Mouse (Mus musculus) CH12.LX (cell line): ENCODE data around the gene Tas2r143. TPM values are rescaled to one million over a fixed set of nuclear protein-coding genes. Genes with fewer than 3 reads are reported as not detected.
A peak's percentile ranks its signal among the peaks of the same experiment; 100 is the strongest.

ENCODE experiments used
- DNase-seq: peaks from one replicate; pipeline ENCODE4 v3.0.0-alpha.2; 2013; ENCODE audit errors: extremely low read depth
- H3K27ac ChIP-seq: 2 replicates; pipeline ENCODE4 v1.5.1; 2012; ENCODE audit warnings: low read depth, mild to moderate bottlenecking, control low read depth, moderate library complexity; ENCODE audit not compliant: insufficient read depth
- H3K27me3 ChIP-seq: replicated peaks from 2 replicates; pipeline ENCODE3; 2012; ENCODE audit warnings: inconsistent platforms
- H3K36me3 ChIP-seq, 2 experiments: replicated peaks in 1 of 2; 2 replicates each; pipeline versions ENCODE3 to v1.6.1; 2012; ENCODE audit warnings: inconsistent platforms in 1 of 2, low read length in 1 of 2, mild to moderate bottlenecking in 1 of 2, mixed read lengths in 1 of 2, moderate library complexity in 1 of 2; ENCODE audit not compliant: control insufficient read depth in 1 of 2, insufficient read depth in 1 of 2
- H3K4me1 ChIP-seq, 2 experiments: 2 replicates each; pipeline ENCODE4 v1.6.1; 2012; ENCODE audit warnings: inconsistent platforms in 1 of 2, moderate library complexity in 1 of 2; ENCODE audit not compliant: insufficient read depth in 2 of 2, control insufficient read depth in 1 of 2
- H3K4me2 ChIP-seq: 2 replicates; pipeline ENCODE4 v1.6.1; 2012; ENCODE audit warnings: low read depth, mild to moderate bottlenecking, control low read depth; ENCODE audit not compliant: poor library complexity, insufficient read depth, severe bottlenecking
- H3K4me3 ChIP-seq, 3 experiments: fragments of 150-350 bp in 1 of 3; sonication (generic) in 1 of 3; replicated peaks in 1 of 3; 2 replicates each; pipeline versions ENCODE3 to v1.5.1; 2011 to 2012; ENCODE audit warnings: low read depth in 2 of 3, low read length in 2 of 3, mild to moderate bottlenecking in 2 of 3, moderate library complexity in 2 of 3, control low read depth in 1 of 3, improper control_type of control experiment in 1 of 3, inconsistent platforms in 1 of 3, mixed read lengths in 1 of 3; ENCODE audit not compliant: poor library complexity in 1 of 3
- H3K79me2 ChIP-seq: replicated peaks from 2 replicates; pipeline ENCODE4 v1.6.1; 2012; ENCODE audit warnings: mild to moderate bottlenecking, moderate library complexity; ENCODE audit not compliant: control insufficient read depth, poor library complexity, insufficient read depth, severe bottlenecking; ENCODE audit errors: extremely low read depth
- H3K9ac ChIP-seq: 2 replicates; pipeline ENCODE4 v1.6.1; 2012; ENCODE audit warnings: low read depth, mild to moderate bottlenecking, control low read depth, moderate library complexity; ENCODE audit not compliant: insufficient read depth
- H3K9me3 ChIP-seq: replicated peaks from 2 replicates; pipeline ENCODE3; 2012; ENCODE audit warnings: low read length, inconsistent platforms, mixed read lengths
- BHLHE40 ChIP-seq: IDR thresholded peaks from 2 replicates; pipeline ENCODE4 v1.6.1; 2011; ENCODE audit warnings: mild to moderate bottlenecking, low read depth, low read length, improper control_type of control experiment
- CHD1 ChIP-seq: IDR thresholded peaks from 2 replicates; pipeline ENCODE4 v1.6.1; 2012; ENCODE audit warnings: low read depth, low read length, improper control_type of control experiment, inconsistent platforms
- CHD2 ChIP-seq: IDR thresholded peaks from 2 replicates; pipeline ENCODE4 v1.6.1; 2011; ENCODE audit warnings: low read length, improper control_type of control experiment
- EP300 ChIP-seq: IDR thresholded peaks from 2 replicates; pipeline ENCODE4 v1.6.1; 2011; ENCODE audit warnings: low read length, improper control_type of control experiment
- ETS1 ChIP-seq: conservative IDR thresholded peaks from 2 replicates; pipeline ENCODE4 v1.6.1; 2012; ENCODE audit warnings: low read depth, mild to moderate bottlenecking, inconsistent platforms, low read length, improper control_type of control experiment, moderate library complexity
- GABPA ChIP-seq: IDR thresholded peaks from 2 replicates; pipeline ENCODE4 v1.6.1; 2012; ENCODE audit warnings: low read depth, low read length, improper control_type of control experiment, inconsistent platforms; ENCODE audit not compliant: insufficient replicate concordance
- IRF4 ChIP-seq: IDR thresholded peaks from 2 replicates; pipeline ENCODE4 v1.6.1; 2014; ENCODE audit warnings: low read depth, mild to moderate bottlenecking, inconsistent platforms, low read length, improper control_type of control experiment
- JUN ChIP-seq: IDR thresholded peaks from 2 replicates; pipeline ENCODE4 v1.6.1; 2011; ENCODE audit warnings: low read depth, mild to moderate bottlenecking, low read length, improper control_type of control experiment, moderate library complexity; ENCODE audit not compliant: insufficient read depth
- KAT2A ChIP-seq: IDR thresholded peaks from 2 replicates; pipeline ENCODE4 v1.6.1; 2012; ENCODE audit warnings: low read length, improper control_type of control experiment, inconsistent platforms; ENCODE audit not compliant: insufficient replicate concordance
- MAZ ChIP-seq: IDR thresholded peaks from 2 replicates; pipeline ENCODE4 v1.6.1; 2012; ENCODE audit warnings: low read depth, mild to moderate bottlenecking, inconsistent platforms, low read length, improper control_type of control experiment, moderate library complexity
- MEF2A ChIP-seq: IDR thresholded peaks from 2 replicates; pipeline ENCODE4 v1.6.1; 2014; ENCODE audit warnings: low read depth, mild to moderate bottlenecking, inconsistent platforms, low read length, improper control_type of control experiment, borderline replicate concordance
- MYC ChIP-seq: IDR thresholded peaks from 2 replicates; pipeline ENCODE4 v1.6.1; 2011; ENCODE audit warnings: low read depth, mild to moderate bottlenecking, improper control_type of control experiment, low read length
- NRF1 ChIP-seq: IDR thresholded peaks from 2 replicates; pipeline ENCODE4 v1.6.1; 2014; ENCODE audit warnings: low read depth, mild to moderate bottlenecking, inconsistent platforms, low read length, improper control_type of control experiment, moderate library complexity
- PAX5 ChIP-seq: IDR thresholded peaks from 2 replicates; pipeline ENCODE4 v1.6.1; 2012; ENCODE audit warnings: low read length, inconsistent platforms, mixed read lengths
- POLR2A ChIP-seq: IDR thresholded peaks from 2 replicates; pipeline ENCODE4 v1.6.1; 2011; ENCODE audit warnings: low read depth, mild to moderate bottlenecking, improper control_type of control experiment, low read length
- RAD21 ChIP-seq: IDR thresholded peaks from 2 replicates; pipeline ENCODE4 v1.6.1; 2011; ENCODE audit warnings: low read depth, mild to moderate bottlenecking, low read length, improper control_type of control experiment, moderate library complexity
- RCOR1 ChIP-seq: conservative IDR thresholded peaks from 2 replicates; pipeline ENCODE4 v1.6.1; 2012; ENCODE audit warnings: low read depth, mild to moderate bottlenecking, inconsistent platforms, low read length, improper control_type of control experiment
- SIN3A ChIP-seq: IDR thresholded peaks from 2 replicates; pipeline ENCODE4 v1.6.1; 2012; ENCODE audit warnings: low read length, improper control_type of control experiment, inconsistent platforms
- TBP ChIP-seq: conservative IDR thresholded peaks from 2 replicates; pipeline ENCODE4 v1.6.1; 2011; ENCODE audit warnings: low read depth, low read length, improper control_type of control experiment
- TCF12 ChIP-seq: IDR thresholded peaks from 2 replicates; pipeline ENCODE4 v1.6.1; 2014; ENCODE audit warnings: low read depth, mild to moderate bottlenecking, inconsistent platforms, low read length, improper control_type of control experiment
- USF1 ChIP-seq: IDR thresholded peaks from 2 replicates; pipeline ENCODE4 v1.6.1; 2014; ENCODE audit warnings: low read depth, mild to moderate bottlenecking, inconsistent platforms, low read length, improper control_type of control experiment
- ZC3H11A ChIP-seq: IDR thresholded peaks from 2 replicates; pipeline ENCODE4 v1.6.1; 2012; ENCODE audit warnings: low read depth, mild to moderate bottlenecking, inconsistent platforms, low read length, improper control_type of control experiment
- ZNF384 ChIP-seq: IDR thresholded peaks from 2 replicates; pipeline ENCODE4 v1.6.1; 2012; ENCODE audit warnings: low read depth, low read length, improper control_type of control experiment, inconsistent platforms
- dilution Hi-C: fragments of 300-500 bp; cut with MboI; formaldehyde crosslinking; loops from 2 replicates; pipeline ENCODE4 v1.14.3; 2020; ENCODE audit warnings: low sequenced_read_pairs; ENCODE audit not compliant: extremely low pct_unique_long_range_greater_than_20kb, extremely low pct_ligation_motif_present
- in situ Hi-C: fragments of 300-500 bp; cut with MboI; formaldehyde crosslinking; loops from 3 replicates; pipeline ENCODE4 v1.14.3; 2019; ENCODE audit warnings: low sequenced_read_pairs, low pct_ligation_motif_present, low pct_unique_long_range_greater_than_20kb, mixed read lengths
- polyA plus RNA-seq: library from polyadenylated mRNA; unstranded; fragments of >175 nt; gene quantifications from 2 replicates; pipeline ENCODE4 v1.2.1, GENCODE M21; 2012; ENCODE audit warnings: low read depth; ENCODE audit not compliant: insufficient read length
- total RNA-seq, 2 experiments: library from RNA; depleted of rRNA; stranded (reverse); fragments of 300-350 nt in 1 of 2; fragments of >200 nt in 1 of 2; gene quantifications; 2 replicates each; pipeline ENCODE4 v1.2.3; 2012 to 2014

Tas2r143 gene
- total and polyA plus RNA-seq, 3 experiments, result not detected

GRCm38 (mm10) chr6:42444491-42444890 is 44.5 kb downstream of the Tas2r143 start:
- Histone ChIP-seq H3K4me2 (no peak overlapping the region), H3K9ac (no peak overlapping the region), H3K4me3 (no peak overlapping the region), H3K36me3 (no peaks in the 10 kb centered on the region), H3K79me2 (no peaks in the 10 kb centered on the region), H3K27me3 (no peaks in the 10 kb centered on the region), H3K9me3 (no peaks in the 10 kb centered on the region), H3K4me1 (peaks cover 0 to 27% of the 10 kb centered on the region in 2 experiments; a peak in 3 of 4 replicates), H3K27ac (no peak overlapping the region)
- dilution Hi-C loops, result no loop called here
- in situ Hi-C loops, result no loop called here
- no peak for DNase-seq
- TF ChIP-seq JUN, result no peak
- no peak for TF ChIP-seq USF1
- TF ChIP-seq TCF12, result no peak
- no peak for TF ChIP-seq MYC
- TF ChIP-seq RCOR1, result no peak
- TF ChIP-seq MAZ, result no peak
- no peak for TF ChIP-seq CHD1
- TF ChIP-seq BHLHE40, result no peak
- TF ChIP-seq NRF1, result no peak
- TF ChIP-seq ZNF384, result no peak

- in situ Hi-C loops (no loop called here), dilution Hi-C loops (no loop called here)
These were observed 47.3 kb downstream of the Tas2r143 start for GRCm38 (mm10) chr6:42447381-42447780.

More at GRCm38 (mm10) chr6:42447381-42447780, 47.3 kb downstream of the Tas2r143 start:
- Histone ChIP-seq H3K4me1 (peaks cover 0 to 32% of the 10 kb centered on the region in 2 experiments; a peak in 3 of 4 replicates), H3K9me3 (no peaks in the 10 kb centered on the region), H3K4me3 (no peak overlapping the region), H3K9ac (no peak overlapping the region), H3K27me3 (no peaks in the 10 kb centered on the region), H3K4me2 (peak overlapping the region; percentile 63; the same call in 1 of the 2 replicates), H3K79me2 (no peaks in the 10 kb centered on the region), H3K36me3 (no peaks in the 10 kb centered on the region), H3K27ac (no peak overlapping the region)
- TF ChIP-seq RAD21, result no peak
- TF ChIP-seq RCOR1, result 0 out of 2 replicates have a peak, but pooled peaks have one; percentile 42
- TF ChIP-seq BHLHE40, result peak; percentile 12; the same call in 1 of the 2 replicates
- TF ChIP-seq EP300, result peak; percentile 78
- TF ChIP-seq TBP, result no peak
- no peak for TF ChIP-seq PAX5
- no peak for TF ChIP-seq MEF2A
- TF ChIP-seq POLR2A, result no peak
- no peak for TF ChIP-seq CHD1
- TF ChIP-seq TCF12, result peak; percentile 58; the same call in 1 of the 2 replicates
- no peak for TF ChIP-seq SIN3A
- TF ChIP-seq ZC3H11A, result no peak
- TF ChIP-seq IRF4, result peak; percentile 68; the same call in 1 of the 2 replicates
- no peak for TF ChIP-seq GABPA
- peak; percentile 46; the same call in 1 of the 2 replicates for TF ChIP-seq CHD2
- no peak for TF ChIP-seq KAT2A
- peak; percentile 40 for TF ChIP-seq ETS1
- TF ChIP-seq MYC, result 0 out of 2 replicates have a peak, but pooled peaks have one; percentile 35
- peak; percentile 69 for DNase-seq
